Mouse (Mus musculus): ENCODE measurements around the gene Dclk2. TPM values are rescaled to one million over a fixed set of nuclear protein-coding genes. Genes with fewer than 3 reads are reported as not detected.

The Dclk2 gene
- total and polyA plus RNA-seq, 3 experiments, result under 0.01 to 0.17 TPM; not detected in 1

- Histone ChIP-seq H3K4me1 (ENCODE audit: control insufficient read depth in 1 of 2, insufficient read depth in 2 of 2, low read length in 2 of 2) (no peaks in the 10 kb centered on the region), H3K9me3 (replicated peaks; ENCODE audit: insufficient read depth, low read length) (no peaks in the 10 kb centered on the region), H3K36me3 (ENCODE audit: control insufficient read depth in 1 of 2, insufficient read depth in 2 of 2, low read length in 2 of 2) (no peaks in the 10 kb centered on the region), H3K4me3 (ENCODE audit: control insufficient read depth in 1 of 2, insufficient read depth in 1 of 2, low read depth in 2 of 2, low read length in 2 of 2) (no peak overlapping the region), H3K27me3 (ENCODE audit: control insufficient read depth in 1 of 2, insufficient read depth in 2 of 2, low read length in 2 of 2) (no peaks in the 10 kb centered on the region; a peak in 2 of 4 replicates), H3K79me2 (ENCODE audit: control insufficient read depth, insufficient read depth, low read length, poor library complexity) (no peaks in the 10 kb centered on the region), H3K9ac (ENCODE audit: control insufficient read depth, low read depth, low read length, poor library complexity, severe bottlenecking) (no peak overlapping the region), H3K27ac (ENCODE audit: control insufficient read depth, low read depth, low read length) (no peak overlapping the region)
- DNase-seq (ENCODE audit: low read depth, low spot score), result no peak
- TF ChIP-seq RCOR1 (IDR thresholded peaks at IDR 0.05; ENCODE audit: low read depth, low read length), result no peak
- TF ChIP-seq USF2 (IDR thresholded peaks at IDR 0.05; ENCODE audit: borderline replicate concordance in 1 of 2, insufficient read depth in 1 of 2, low read depth in 1 of 2, low read length in 2 of 2), result no peak
- no peak for TF ChIP-seq MYC (IDR thresholded peaks at IDR 0.05; ENCODE audit: low read depth, low read length)
- TF ChIP-seq MEF2A (IDR thresholded peaks at IDR 0.05; ENCODE audit: extremely low read depth, insufficient replicate concordance, low read depth, low read length, poor library complexity, severe bottlenecking), result no peak
- no peak for TF ChIP-seq MYB (IDR thresholded peaks at IDR 0.05; ENCODE audit: low read depth, low read length)
- no peak for TF ChIP-seq ZNF384 (IDR thresholded peaks at IDR 0.05; ENCODE audit: low read depth, low read length)
- TF ChIP-seq EP300 (IDR thresholded peaks at IDR 0.05; ENCODE audit: low read depth in 1 of 2, low read length in 2 of 2), result no peak
- no peak for TF ChIP-seq BHLHE40 (IDR thresholded peaks at IDR 0.05; ENCODE audit: borderline replicate concordance, low read depth, low read length)
- TF ChIP-seq E2F4 (IDR thresholded peaks at IDR 0.05; ENCODE audit: borderline replicate concordance, low read depth, low read length), result no peak
- TF ChIP-seq MAZ (IDR thresholded peaks at IDR 0.05; ENCODE audit: low read depth, low read length), result no peak
Measured at GRCm38 (mm10) chr3:86859791-86860190, 60.9 kb downstream of the Dclk2 start.

GRCm38 (mm10) chr3:86858699-86859098 is 62.0 kb downstream of the Dclk2 start:
- H3K4me1 ChIP-seq (ENCODE audit: control insufficient read depth in 1 of 2, insufficient read depth in 2 of 2, low read length in 2 of 2), result no peaks in the 10 kb centered on the region
- TF ChIP-seq ETS1 (IDR thresholded peaks at IDR 0.05; ENCODE audit: low read depth, low read length) (no peak), MYB (IDR thresholded peaks at IDR 0.05; ENCODE audit: low read depth, low read length) (no peak)
- no peak overlapping the region for H3K9ac ChIP-seq (ENCODE audit: control insufficient read depth, low read depth, low read length, poor library complexity, severe bottlenecking)

GRCm38 (mm10) chr3:86857833-86858398 is 62.7 kb downstream of the Dclk2 start:
- H3K36me3 ChIP-seq (ENCODE audit: control insufficient read depth in 1 of 2, insufficient read depth in 2 of 2, low read length in 2 of 2), result no peaks in the 10 kb centered on the region
- no peaks in the 10 kb centered on the region; a peak in 2 of 4 replicates for H3K27me3 ChIP-seq (ENCODE audit: control insufficient read depth in 1 of 2, insufficient read depth in 2 of 2, low read length in 2 of 2)
- no peak overlapping the region for H3K27ac ChIP-seq (ENCODE audit: control insufficient read depth, low read depth, low read length)
- H3K4me3 ChIP-seq (ENCODE audit: control insufficient read depth in 1 of 2, insufficient read depth in 1 of 2, low read depth in 2 of 2, low read length in 2 of 2), result no peak overlapping the region
- H3K9me3 ChIP-seq (replicated peaks; ENCODE audit: insufficient read depth, low read length), result no peaks in the 10 kb centered on the region
- H3K79me2 ChIP-seq (ENCODE audit: control insufficient read depth, insufficient read depth, low read length, poor library complexity), result no peaks in the 10 kb centered on the region
- TF ChIP-seq ETS1 (IDR thresholded peaks at IDR 0.05; ENCODE audit: low read depth, low read length), result no peak
- TF ChIP-seq CTCF (IDR thresholded peaks at IDR 0.05 in 2 of 3, conservative IDR thresholded peaks at IDR 0.05 in 1 of 3; ENCODE audit: control insufficient read depth in 1 of 3, insufficient read depth in 1 of 3, low read depth in 2 of 3, low read length in 3 of 3, poor library complexity in 1 of 3, severe bottlenecking in 1 of 3), result no peak
- TF ChIP-seq USF2 (IDR thresholded peaks at IDR 0.05; ENCODE audit: borderline replicate concordance in 1 of 2, insufficient read depth in 1 of 2, low read depth in 1 of 2, low read length in 2 of 2), result no peak
- H3K9ac ChIP-seq (ENCODE audit: control insufficient read depth, low read depth, low read length, poor library complexity, severe bottlenecking), result no peak overlapping the region
- DNase-seq (ENCODE audit: low read depth, low spot score), result no peak
- no peaks in the 10 kb centered on the region for H3K4me1 ChIP-seq (ENCODE audit: control insufficient read depth in 1 of 2, insufficient read depth in 2 of 2, low read length in 2 of 2)

More at GRCm38 (mm10) chr3:86858699-86859098, 62.0 kb downstream of the Dclk2 start:
- Histone ChIP-seq H3K79me2 (ENCODE audit: control insufficient read depth, insufficient read depth, low read length, poor library complexity) (no peaks in the 10 kb centered on the region), H3K36me3 (ENCODE audit: control insufficient read depth in 1 of 2, insufficient read depth in 2 of 2, low read length in 2 of 2) (no peaks in the 10 kb centered on the region), H3K4me3 (ENCODE audit: control insufficient read depth in 1 of 2, insufficient read depth in 1 of 2, low read depth in 2 of 2, low read length in 2 of 2) (no peak overlapping the region), H3K27ac (ENCODE audit: control insufficient read depth, low read depth, low read length) (no peak overlapping the region), H3K27me3 (ENCODE audit: control insufficient read depth in 1 of 2, insufficient read depth in 2 of 2, low read length in 2 of 2) (no peaks in the 10 kb centered on the region; a peak in 2 of 4 replicates), H3K9me3 (replicated peaks; ENCODE audit: insufficient read depth, low read length) (no peaks in the 10 kb centered on the region)
- no peak for DNase-seq (ENCODE audit: low read depth, low spot score)
